Mouse (Mus musculus) NIH3T3 (cell line): ENCODE measurements around the gene Gm49396.

Experiments
- DNase-seq: peaks from one replicate; pipeline ENCODE4 v3.0.0-alpha.2; 2012; ENCODE audit warnings: low read depth

Gm49396 gene

GRCm38 (mm10) chr7:30563117-30563905 is at the start of gene Gm49396, which contains the start of the genes U2af1l4 and Psenen:
Gene Gm49396, plus strand, starts transcription at chr7:30563344.
Gene U2af1l4, plus strand, starts transcription at chr7:30563301.
Gene Psenen, minus strand, starts transcription at chr7:30563627.
- peak; percentile 99 for DNase-seq

GRCm38 (mm10) chr7:30515003-30515760 is 48.0 kb upstream of the Gm49396 start:
- no peak for DNase-seq

GRCm38 (mm10) chr7:30518325-30518724 is 44.8 kb upstream of the Gm49396 start:
- no peak for DNase-seq

- DNase-seq: no peak
Observed at GRCm38 (mm10) chr7:30520396-30520795, 42.7 kb upstream of the Gm49396 start.

- DNase-seq: no peak
Observed at GRCm38 (mm10) chr7:30520856-30521255, 42.3 kb upstream of the Gm49396 start.

GRCm38 (mm10) chr7:30522871-30523270 is 40.3 kb upstream of the Gm49396 start:
- no peak for DNase-seq

GRCm38 (mm10) chr7:30524487-30524886 is 38.7 kb upstream of the Gm49396 start:
- peak; percentile 88 for DNase-seq

- no peak for DNase-seq
Observed at GRCm38 (mm10) chr7:30525954-30526353, 37.2 kb upstream of the Gm49396 start.

- DNase-seq: no peak
Observed at GRCm38 (mm10) chr7:30526399-30526798, 36.7 kb upstream of the Gm49396 start.

GRCm38 (mm10) chr7:30526981-30527380 is 36.2 kb upstream of the Gm49396 start:
- DNase-seq: no peak

- no peak for DNase-seq
Observed at GRCm38 (mm10) chr7:30531291-30531815, 31.8 kb upstream of the Gm49396 start.

GRCm38 (mm10) chr7:30532931-30533330 is 30.2 kb upstream of the Gm49396 start:
- DNase-seq: peak; percentile 33

- no peak for DNase-seq
Observed at GRCm38 (mm10) chr7:30533941-30534632, 29.1 kb upstream of the Gm49396 start.

- peak; percentile 99 for DNase-seq
Observed at GRCm38 (mm10) chr7:30534633-30535577, 28.2 kb upstream of the Gm49396 start, which contains the start of gene Arhgap33. Gene Arhgap33, minus strand, starts transcription at chr7:30535060.

- no peak for DNase-seq
Observed at GRCm38 (mm10) chr7:30540572-30540971, 22.6 kb upstream of the Gm49396 start.

- DNase-seq: no peak
Observed at GRCm38 (mm10) chr7:30544327-30544726, 18.8 kb upstream of the Gm49396 start.

- DNase-seq: no peak
Observed at GRCm38 (mm10) chr7:30549880-30550279, 13.3 kb upstream of the Gm49396 start.

- no peak for DNase-seq
Observed at GRCm38 (mm10) chr7:30550603-30551002, 12.5 kb upstream of the Gm49396 start.

GRCm38 (mm10) chr7:30551445-30552101 is 11.6 kb upstream of the Gm49396 start:
- no peak for DNase-seq
